Mouse (Mus musculus): ENCODE measurements around the gene Smpx. TPM values are rescaled to one million over a fixed set of nuclear protein-coding genes. Genes with fewer than 3 reads are reported as not detected.

Gene Smpx
- polyA plus RNA-seq (2014; fragmentation: Illumina TruSeq; extraction: RNeasy Lipid Tissue Mini Kit (QIAGEN cat#74804); ENCODE audit: low read depth, low replicate concordance), result not detected

DNA sequence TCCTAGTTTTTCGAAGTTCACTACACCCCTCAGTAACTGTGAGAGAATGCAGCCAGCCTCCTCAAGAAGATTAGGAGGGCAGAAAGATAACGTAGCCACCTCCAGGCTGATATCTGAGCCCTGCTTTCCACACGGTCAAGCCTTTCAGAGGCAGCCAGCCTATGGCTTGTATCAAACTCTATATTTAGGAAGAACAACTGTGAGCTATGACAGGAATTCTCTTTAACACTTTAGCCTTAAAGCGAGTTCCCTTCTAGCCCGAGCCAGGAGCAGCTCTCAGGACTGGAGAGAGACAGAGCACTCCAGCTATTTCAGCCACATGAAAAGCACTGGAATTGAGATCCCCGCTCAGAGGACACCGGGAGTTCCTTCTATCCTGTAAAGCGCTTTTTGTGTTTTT is at the start of gene Smpx:
Gene Smpx, plus strand, starts transcription at position 49 of the 400 bp plus-strand sequence.

Other genes with a start within 250 kb of the Smpx start
- gene Sms, start 206.6 kb upstream of the Smpx start, polyA plus RNA-seq (2014; fragmentation: Illumina TruSeq; extraction: RNeasy Lipid Tissue Mini Kit (QIAGEN cat#74804); ENCODE audit: low read depth, low replicate concordance), result 13.6 TPM
- gene Yy2, start 129.9 kb upstream of the Smpx start, polyA plus RNA-seq (2014; fragmentation: Illumina TruSeq; extraction: RNeasy Lipid Tissue Mini Kit (QIAGEN cat#74804); ENCODE audit: low read depth, low replicate concordance), result 1.5 TPM
- gene Mbtps2, start 100.2 kb upstream of the Smpx start, polyA plus RNA-seq (2014; fragmentation: Illumina TruSeq; extraction: RNeasy Lipid Tissue Mini Kit (QIAGEN cat#74804); ENCODE audit: low read depth, low replicate concordance), result 12.1 TPM
- gene Klhl34, start 119.5 kb downstream of the Smpx start, polyA plus RNA-seq (2014; fragmentation: Illumina TruSeq; extraction: RNeasy Lipid Tissue Mini Kit (QIAGEN cat#74804); ENCODE audit: low read depth, low replicate concordance), result not detected